Mouse (Mus musculus): ENCODE data around the gene Sh2b3. TPM values are rescaled to one million over a fixed set of nuclear protein-coding genes. Genes with fewer than 3 reads are reported as not detected.

The Sh2b3 gene
- 9.9 TPM for polyA plus RNA-seq (2015; fragmentation: Illumina TruSeq; extraction: RNeasy Lipid Tissue Mini Kit (QIAGEN cat#74804); ENCODE audit: insufficient read depth, low read depth, low replicate concordance)

DNA sequence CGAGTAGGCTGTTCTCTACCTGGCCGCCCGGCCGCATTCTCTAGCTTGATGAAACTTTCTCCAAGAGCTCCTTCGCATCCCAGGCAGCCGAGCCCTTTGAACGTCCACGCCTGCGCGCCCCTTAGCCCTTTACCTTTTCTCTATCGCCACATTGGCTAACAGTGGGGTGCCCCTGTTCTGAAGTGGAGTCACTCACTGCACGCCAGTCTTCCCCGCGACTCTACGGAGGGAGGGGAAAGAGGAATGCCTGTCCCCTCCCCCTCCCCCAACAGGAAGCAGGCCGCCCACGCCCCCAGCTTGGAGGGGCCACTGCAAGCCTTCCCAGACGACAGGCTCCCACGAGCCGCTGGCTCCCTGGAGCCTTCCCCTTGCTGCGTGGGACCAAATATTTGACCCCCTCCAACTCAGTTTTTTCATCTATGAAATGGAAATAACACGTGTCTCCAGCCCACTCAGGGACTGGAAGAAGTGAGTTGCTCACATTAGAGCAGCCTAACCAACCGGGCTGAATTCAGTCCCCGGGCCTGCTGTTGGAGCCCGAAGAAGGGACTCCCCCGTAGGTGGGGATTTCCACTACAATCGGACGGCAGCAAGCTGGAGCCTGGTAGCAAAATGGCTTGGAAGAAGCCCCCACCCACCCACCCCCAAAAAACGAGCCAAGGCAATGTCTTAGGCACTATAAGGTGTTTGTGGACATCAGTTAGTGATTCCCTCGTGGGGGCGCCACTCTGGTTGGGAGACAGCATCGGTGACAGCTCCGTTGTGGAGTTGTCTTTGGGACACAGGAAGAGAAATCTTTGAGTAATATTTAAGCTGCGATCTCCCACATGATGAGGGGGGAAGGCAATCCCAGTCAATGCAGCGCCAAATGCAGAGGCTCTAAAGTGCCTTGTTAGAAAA lies at the start of gene Sh2b3:
Gene Sh2b3, minus strand, starts transcription at position 206 of the 900 bp plus-strand sequence.

DNA sequence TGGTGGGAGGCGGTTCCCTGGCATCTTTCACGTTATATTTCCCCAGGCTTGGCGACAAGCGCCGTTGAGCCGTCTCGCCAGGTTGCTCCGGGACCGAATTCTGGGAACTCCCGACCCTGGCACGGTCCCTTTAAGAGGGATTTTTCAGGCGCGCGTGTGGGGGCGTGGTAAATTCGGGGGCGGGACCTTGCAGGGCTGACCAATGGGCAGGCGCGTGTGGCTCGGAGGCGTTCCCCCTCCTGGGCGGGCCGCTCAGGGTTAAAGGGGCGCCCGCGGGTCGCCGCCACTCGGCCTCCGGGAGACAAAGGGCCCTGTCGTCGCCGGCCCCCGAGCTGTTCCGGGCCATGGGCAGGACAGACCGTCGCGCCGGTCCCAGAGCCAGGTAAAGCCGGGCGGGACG lies 11.3 kb upstream of the Sh2b3 start, which contains the start of gene Pheta1:
Gene Pheta1, plus strand, starts transcription at position 242 of the 400 bp plus-strand sequence.

Other genes with a start within 250 kb of the Sh2b3 start
- gene Aldh2, start 243.8 kb downstream of the Sh2b3 start, polyA plus RNA-seq (2015; fragmentation: Illumina TruSeq; extraction: RNeasy Lipid Tissue Mini Kit (QIAGEN cat#74804); ENCODE audit: insufficient read depth, low read depth, low replicate concordance) = 72.9 TPM
- 1.9 TPM for gene Acad12, start 218.7 kb downstream of the Sh2b3 start, polyA plus RNA-seq (2015; fragmentation: Illumina TruSeq; extraction: RNeasy Lipid Tissue Mini Kit (QIAGEN cat#74804); ENCODE audit: insufficient read depth, low read depth, low replicate concordance)
- gene Acad10, start 177.1 kb downstream of the Sh2b3 start, polyA plus RNA-seq (2015; fragmentation: Illumina TruSeq; extraction: RNeasy Lipid Tissue Mini Kit (QIAGEN cat#74804); ENCODE audit: insufficient read depth, low read depth, low replicate concordance) = 2.4 TPM
- gene Brap, start 177.1 kb downstream of the Sh2b3 start, polyA plus RNA-seq (2015; fragmentation: Illumina TruSeq; extraction: RNeasy Lipid Tissue Mini Kit (QIAGEN cat#74804); ENCODE audit: insufficient read depth, low read depth, low replicate concordance) = 11.1 TPM
- gene Atxn2, start 126.3 kb downstream of the Sh2b3 start, polyA plus RNA-seq (2015; fragmentation: Illumina TruSeq; extraction: RNeasy Lipid Tissue Mini Kit (QIAGEN cat#74804); ENCODE audit: insufficient read depth, low read depth, low replicate concordance) = 20.3 TPM
- gene Pheta1, start 11.3 kb upstream of the Sh2b3 start, polyA plus RNA-seq (2015; fragmentation: Illumina TruSeq; extraction: RNeasy Lipid Tissue Mini Kit (QIAGEN cat#74804); ENCODE audit: insufficient read depth, low read depth, low replicate concordance) = 3.8 TPM
- 1.5 TPM for gene Cux2, start 212.5 kb upstream of the Sh2b3 start, polyA plus RNA-seq (2015; fragmentation: Illumina TruSeq; extraction: RNeasy Lipid Tissue Mini Kit (QIAGEN cat#74804); ENCODE audit: insufficient read depth, low read depth, low replicate concordance)

Data from pancreas, adult 10 weeks (tissue).